Mouse (Mus musculus) lung, postnatal 0 days (tissue): ENCODE data around the gene Josd2.

Source experiments
- CTCF ChIP-seq: IDR thresholded peaks from 2 replicates; pipeline ENCODE4 v1.5.1; 2016; ENCODE audit warnings: antibody characterized with exemption, mild to moderate bottlenecking
- EP300 ChIP-seq: IDR thresholded peaks from 2 replicates; pipeline ENCODE4 v1.6.1; 2016; ENCODE audit warnings: antibody characterized with exemption, mild to moderate bottlenecking, control low read depth

DNA sequence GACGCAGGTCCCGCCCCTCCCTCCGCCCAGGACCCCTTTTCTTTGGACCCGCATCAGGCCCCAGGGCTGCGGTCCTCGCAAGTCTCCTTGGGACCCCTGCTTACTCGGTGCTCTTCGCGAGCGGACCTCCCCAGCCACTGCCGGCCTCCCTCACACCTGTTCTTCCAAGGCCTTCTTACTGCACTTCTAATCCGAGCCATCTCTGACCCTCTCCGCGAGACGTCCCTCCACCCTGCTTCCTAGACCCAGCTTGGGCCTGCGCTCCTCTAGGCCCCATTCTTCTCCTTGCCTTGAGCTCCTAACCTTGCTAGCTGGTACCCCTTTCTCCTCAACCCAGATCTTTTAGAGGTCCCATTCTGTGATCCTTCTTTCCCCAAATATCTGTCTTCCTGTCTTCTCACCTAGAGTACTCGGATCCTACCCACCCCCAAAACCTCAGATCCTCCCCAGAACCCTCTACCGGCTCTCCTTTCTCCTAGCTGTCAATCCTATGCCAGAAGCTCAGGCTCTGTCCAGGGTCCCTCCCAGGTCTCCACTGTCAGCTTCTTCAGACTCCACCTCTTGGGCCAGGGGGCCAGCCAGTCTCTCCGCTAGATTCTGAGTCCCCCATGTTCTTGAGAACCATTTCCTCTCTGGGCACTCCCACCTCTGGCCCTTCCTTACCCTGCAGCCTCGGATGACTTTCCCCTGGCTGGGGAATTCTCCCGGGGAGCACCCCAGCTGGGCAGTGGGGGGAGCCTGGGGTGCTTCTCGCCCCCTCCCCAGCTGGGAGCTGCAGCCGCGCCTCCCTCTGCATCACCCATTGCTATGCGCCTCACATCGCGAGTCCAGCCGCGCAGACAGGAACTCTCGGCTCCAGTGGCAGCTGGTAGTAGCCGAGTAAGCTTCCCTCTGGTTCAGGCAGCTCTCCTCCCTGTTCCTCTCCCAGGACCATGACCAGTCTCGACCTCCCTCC lies 38.0 kb upstream of the Josd2 start:
- TF ChIP-seq CTCF: no peak
- TF ChIP-seq EP300: no peak
